Mouse (Mus musculus) brain, embryonic 14.5 days (tissue): ENCODE measurements around the gene Gins2.

Experiments used
- CTCF ChIP-seq: fragments of 200-500 bp; IDR thresholded peaks from 2 replicates; pipeline ENCODE4 v1.5.1; 2012; ENCODE audit warnings: inconsistent platforms, mild to moderate bottlenecking, moderate library complexity, borderline replicate concordance; ENCODE audit not compliant: insufficient read depth, insufficient read length; ENCODE audit errors: extremely low read depth
- POLR2A ChIP-seq: fragments of 200-500 bp; IDR thresholded peaks from 2 replicates; pipeline ENCODE4 v1.6.1; 2012; ENCODE audit warnings: mild to moderate bottlenecking, inconsistent platforms, borderline replicate concordance; ENCODE audit not compliant: poor library complexity, insufficient read depth, insufficient read length, severe bottlenecking; ENCODE audit errors: extremely low read depth

DNA sequence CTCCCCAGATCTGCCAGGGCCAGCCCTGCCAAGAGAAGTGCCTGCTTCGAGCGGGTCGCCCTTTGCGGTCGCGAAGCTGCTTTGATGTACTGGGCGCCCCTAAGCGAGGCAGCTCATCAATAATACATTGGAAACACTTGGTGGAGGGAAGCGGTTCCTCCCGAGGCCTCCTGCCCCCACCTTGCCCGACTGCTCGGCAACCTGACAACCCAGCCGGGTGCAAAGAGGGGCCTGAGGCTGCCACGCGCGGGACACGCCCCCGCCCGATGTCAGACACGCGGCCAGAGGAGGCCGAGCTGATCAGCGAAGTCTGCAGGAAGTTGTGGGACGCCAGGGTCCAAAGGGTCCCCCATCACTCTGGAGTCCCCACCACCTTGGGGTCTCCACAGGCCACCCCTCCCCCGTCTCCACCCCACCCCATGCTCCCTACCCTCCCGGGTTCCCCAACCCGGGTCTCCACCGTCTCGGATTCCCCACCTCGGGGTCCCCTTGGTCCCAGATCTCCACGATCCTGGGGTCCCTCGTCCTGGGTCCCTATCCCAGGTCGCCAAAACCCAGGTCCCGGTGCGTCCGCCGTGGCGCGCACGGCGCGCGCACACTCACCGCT lies 44.7 kb upstream of the Gins2 start:
- TF ChIP-seq CTCF (no peak), POLR2A (no peak)
